Mouse (Mus musculus) gastrocnemius, postnatal 10 days (tissue): ENCODE results near the gene Xylt2. TPM values are rescaled to one million over a fixed set of nuclear protein-coding genes. Genes with fewer than 3 reads are reported as not detected.
"Not testable (repeated sequence)": the region's sequence is repeated elsewhere in the genome, so short reads cannot be mapped to it uniquely, and the experiment has no call there.

Source experiments
- DNase-seq: peaks from one replicate; pipeline ENCODE4 v3.0.0; 2021; ENCODE audit warnings: mixed read lengths
- long read RNA-seq, 2 experiments: library from polyadenylated mRNA; stranded (forward); transcript quantifications; one replicate each; pipeline ENCODE4 v2.0.0; 2021
- total RNA-seq, 2 experiments: library from RNA; stranded (reverse); gene quantifications; 2 replicates each; pipeline ENCODE4 v1.2.3; 2021

The Xylt2 gene
- 10 to 100 TPM; 10.1 to 12.3 TPM for total RNA-seq
- long read RNA-seq, experiment 1, transcript Xylt2-201 (11 exons, 3,442 nt) = major isoform, 29 of 42 reads
- long read RNA-seq, experiment 1, partial matches to known transcripts = 4 of 42 reads
- long read RNA-seq, experiment 1, other reads (novel, unspliced or antisense) = 9 of 42 reads
- long read RNA-seq, experiment 2, transcript Xylt2-201 (11 exons, 3,442 nt) = major isoform, 28 of 35 reads
- long read RNA-seq, experiment 2, partial matches to known transcripts = 4 of 35 reads
- long read RNA-seq, experiment 2, other reads (novel, unspliced or antisense) = 3 of 35 reads

GRCm38 (mm10) chr11:94676754-94677606, at the start of gene Xylt2:
TSS of gene Xylt2 (minus strand) at chr11:94677515.
- DNase-seq = peak; percentile 92

- DNase-seq = no peak
These were observed 41.9 kb upstream of the Xylt2 start for GRCm38 (mm10) chr11:94719216-94719615.

GRCm38 (mm10) chr11:94718113-94718909, 41.0 kb upstream of the Xylt2 start:
- DNase-seq = no peak

- no peak for DNase-seq
These were observed 39.9 kb upstream of the Xylt2 start for GRCm38 (mm10) chr11:94717239-94717638.

- DNase-seq = peak; percentile 31
These were observed 39.4 kb upstream of the Xylt2 start for GRCm38 (mm10) chr11:94716754-94717153.

GRCm38 (mm10) chr11:94715622-94716021, 38.3 kb upstream of the Xylt2 start:
- DNase-seq = no peak

GRCm38 (mm10) chr11:94713246-94713860, 36.0 kb upstream of the Xylt2 start:
- no peak for DNase-seq

- DNase-seq = no peak
These were observed 27.2 kb upstream of the Xylt2 start, which contains the start of gene Gm11541 for GRCm38 (mm10) chr11:94704472-94704871. TSS of gene Gm11541 (minus strand) at chr11:94704499.

GRCm38 (mm10) chr11:94704020-94704419, 26.7 kb upstream of the Xylt2 start:
- DNase-seq = no peak

GRCm38 (mm10) chr11:94702216-94702610, 24.9 kb upstream of the Xylt2 start:
- DNase-seq = no peak

- DNase-seq = no peak
These were observed 24.3 kb upstream of the Xylt2 start for GRCm38 (mm10) chr11:94701401-94702215.

GRCm38 (mm10) chr11:94699399-94699798, 22.1 kb upstream of the Xylt2 start:
- no peak for DNase-seq

- no peak for DNase-seq
These were observed 20.6 kb upstream of the Xylt2 start for GRCm38 (mm10) chr11:94697703-94698464.

GRCm38 (mm10) chr11:94697140-94697539, 19.8 kb upstream of the Xylt2 start:
- DNase-seq = no peak

GRCm38 (mm10) chr11:94695508-94695907, 18.2 kb upstream of the Xylt2 start:
- no peak for DNase-seq

GRCm38 (mm10) chr11:94692502-94692901, 15.2 kb upstream of the Xylt2 start:
- DNase-seq = not testable (repeated sequence)

- no peak for DNase-seq
These were observed 9.9 kb upstream of the Xylt2 start for GRCm38 (mm10) chr11:94687178-94687577.

- no peak for DNase-seq
These were observed 5.1 kb upstream of the Xylt2 start for GRCm38 (mm10) chr11:94682427-94682826.

- no peak for DNase-seq
These were observed 4.3 kb upstream of the Xylt2 start for GRCm38 (mm10) chr11:94681640-94682039.

- DNase-seq = no peak
These were observed 3.3 kb upstream of the Xylt2 start for GRCm38 (mm10) chr11:94680639-94681038.
